Mouse (Mus musculus): ENCODE measurements around the gene Mt4.

Mt4 gene

GRCm38 (mm10) chr8:94178857-94179712, 42.1 kb downstream of the Mt4 start, which contains the start of gene Mt1:
Gene Mt1 (plus strand): TSS chr8:94179082.
- DNase-seq (ENCODE audit: extremely low read depth, low read depth, low spot score), result peak; percentile 76

DNA sequence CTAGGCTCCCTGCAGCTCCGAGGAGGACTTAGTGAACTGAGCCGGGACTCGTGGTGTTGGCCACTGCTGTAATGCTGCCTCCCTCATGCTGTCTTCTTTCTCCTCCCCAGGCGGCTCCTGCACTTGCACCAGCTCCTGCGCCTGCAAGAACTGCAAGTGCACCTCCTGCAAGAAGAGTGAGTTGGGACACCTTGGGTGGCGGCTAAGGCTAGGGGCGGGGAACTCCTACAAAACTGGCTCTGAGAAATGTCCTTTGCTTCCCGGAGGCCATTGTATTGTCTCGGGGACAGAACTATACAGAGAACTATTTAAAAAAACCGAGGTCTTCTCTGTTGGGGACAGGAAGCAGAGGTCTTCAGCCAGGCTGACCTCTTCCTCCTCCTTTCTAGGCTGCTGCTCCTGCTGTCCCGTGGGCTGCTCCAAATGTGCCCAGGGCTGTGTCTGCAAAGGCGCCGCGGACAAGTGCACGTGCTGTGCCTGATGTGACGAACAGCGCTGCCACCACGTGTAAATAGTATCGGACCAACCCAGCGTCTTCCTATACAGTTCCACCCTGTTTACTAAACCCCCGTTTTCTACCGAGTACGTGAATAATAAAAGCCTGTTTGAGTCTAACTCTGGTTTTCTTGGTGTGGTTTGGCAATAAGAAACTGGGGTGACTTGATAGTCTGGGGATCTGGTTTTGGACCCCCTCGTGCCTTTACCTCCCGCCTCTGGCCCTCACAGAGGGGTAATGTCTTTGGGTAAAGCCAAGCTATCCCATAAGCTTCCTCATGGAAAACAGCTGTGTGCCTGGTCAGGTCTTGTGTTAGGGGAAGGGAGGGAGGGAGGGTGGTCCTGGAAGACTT, 42.9 kb downstream of the Mt4 start:
- DNase-seq (ENCODE audit: extremely low read depth, low read depth, low spot score), result no peak

- no peak for DNase-seq (ENCODE audit: extremely low read depth, low read depth, low spot score)
Observed at GRCm38 (mm10) chr8:94180561-94180908, 43.5 kb downstream of the Mt4 start.

DNA sequence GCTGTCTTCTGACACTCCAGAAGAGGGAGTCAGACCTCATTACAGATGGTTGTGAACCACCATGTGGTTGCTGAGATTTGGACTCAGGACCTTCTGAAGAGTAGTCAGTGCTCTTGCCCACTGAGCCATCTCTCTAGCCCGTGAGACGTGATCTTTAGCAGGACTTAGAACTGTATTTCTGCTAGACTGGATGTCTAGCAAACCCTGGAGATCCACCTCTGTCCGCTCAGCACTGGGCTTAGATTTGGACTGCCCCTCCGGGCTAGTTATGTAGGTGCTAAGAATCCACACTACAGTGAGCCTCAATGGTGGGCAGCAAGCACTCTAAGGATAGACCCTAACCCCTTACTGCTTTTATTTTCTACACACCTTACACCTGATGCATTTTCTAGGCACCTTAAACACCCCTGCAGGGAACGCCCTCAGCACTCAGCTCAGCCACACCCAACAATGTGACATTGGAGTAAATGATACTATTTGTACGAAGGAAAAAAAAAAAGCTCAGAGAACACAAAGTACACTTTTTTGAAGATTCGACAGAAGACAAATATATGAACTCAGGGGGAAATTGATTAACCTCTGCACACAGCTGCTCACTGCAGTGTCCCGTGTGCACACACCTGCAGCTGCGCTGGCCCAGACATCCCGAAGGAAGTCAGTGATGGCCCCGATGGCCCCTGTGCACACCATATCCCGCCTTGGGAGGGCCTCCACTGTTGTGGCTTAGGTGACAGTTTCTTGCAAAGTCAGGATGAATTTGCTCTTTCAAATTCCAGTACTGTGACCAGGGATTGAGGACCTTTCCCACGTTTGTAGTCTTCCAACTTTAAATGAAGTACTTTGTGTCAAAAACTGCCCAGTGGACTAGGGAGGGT, 45.3 kb downstream of the Mt4 start:
- DNase-seq (ENCODE audit: extremely low read depth, low read depth, low spot score), result no peak

GRCm38 (mm10) chr8:94183117-94183516, 46.1 kb downstream of the Mt4 start:
- no peak for DNase-seq (ENCODE audit: extremely low read depth, low read depth, low spot score)

DNA sequence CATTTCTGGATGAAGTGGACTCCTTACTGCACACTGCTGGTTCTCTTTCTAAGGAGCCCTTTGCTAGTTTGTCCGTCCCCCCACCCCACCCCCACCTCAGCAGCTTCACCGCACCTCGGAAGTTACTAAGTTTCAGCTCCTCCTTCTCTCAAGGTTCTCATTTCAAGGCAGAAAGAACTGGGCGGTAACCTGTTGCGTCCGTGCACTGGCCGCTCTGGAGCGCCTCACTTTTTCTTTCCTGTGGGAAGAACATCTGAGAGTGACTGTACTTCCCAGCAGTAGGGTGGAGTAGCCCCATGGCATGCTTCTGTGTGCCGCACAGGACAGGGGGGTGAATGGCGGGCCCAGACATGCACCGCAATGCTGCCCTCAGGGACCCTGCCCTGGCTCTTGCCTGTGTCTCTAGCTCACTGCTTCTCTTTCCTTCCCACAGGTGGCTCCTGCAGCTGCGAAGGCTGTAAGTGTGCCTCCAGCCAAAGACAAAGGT, 47.4 kb downstream of the Mt4 start:
- no peak for DNase-seq (ENCODE audit: extremely low read depth, low read depth, low spot score)

- DNase-seq (ENCODE audit: extremely low read depth, low read depth, low spot score), result no peak
Observed at GRCm38 (mm10) chr8:94185791-94186190, 48.8 kb downstream of the Mt4 start.

GRCm38 (mm10) chr8:94186542-94186941, 49.5 kb downstream of the Mt4 start:
- no peak for DNase-seq (ENCODE audit: extremely low read depth, low read depth, low spot score)

DNA sequence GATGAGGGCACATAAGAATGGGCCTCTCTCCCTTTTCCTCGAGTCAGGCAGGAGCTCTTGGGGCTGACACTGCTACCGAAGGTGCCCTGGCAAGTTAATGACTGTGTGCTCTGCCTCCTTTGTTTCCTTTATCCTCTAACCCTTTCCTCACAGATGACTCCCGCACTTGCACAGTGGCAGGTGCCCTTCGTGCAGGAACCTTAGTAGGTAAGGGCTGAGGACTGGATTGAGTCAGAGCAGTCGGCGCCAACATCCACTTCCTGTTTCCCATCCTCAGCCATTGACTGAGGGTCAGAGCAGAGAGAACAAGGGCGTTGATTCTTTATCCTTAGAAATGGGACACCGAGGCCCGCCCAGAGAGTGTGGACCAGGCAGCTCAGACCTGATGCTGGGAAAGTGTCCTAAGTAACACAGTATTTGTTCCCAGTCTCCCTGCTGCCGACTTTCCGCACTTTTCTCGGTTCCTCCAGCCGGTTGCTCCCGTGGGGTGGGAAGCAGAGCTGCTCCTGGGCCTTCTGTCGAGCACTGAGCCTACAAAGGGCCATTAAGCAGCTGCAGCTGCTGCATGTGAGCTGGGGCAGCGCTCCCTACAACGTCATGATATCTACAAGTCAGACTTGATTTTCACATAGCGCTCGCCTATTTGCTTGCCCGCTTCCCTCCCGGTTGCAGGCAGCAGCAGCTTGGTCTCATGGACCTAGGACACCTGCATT, 50.4 kb downstream of the Mt4 start:
- no peak for DNase-seq (ENCODE audit: extremely low read depth, low read depth, low spot score)

All from fat pad, adult 2 months (tissue).